Mouse (Mus musculus) erythroid progenitor cell, adult 5-6 weeks (primary cell): ENCODE results near the gene Irak1. TPM values are rescaled to one million over a fixed set of nuclear protein-coding genes. Genes with fewer than 3 reads are reported as not detected.

ENCODE experiments used
- ATAC-seq: replicated peaks from 2 replicates; pipeline ENCODE4 v1.8.0; 2016; ENCODE audit warnings: moderate number of reproducible peaks, mild to moderate bottlenecking, moderate TSS enrichment, inconsistent platforms; ENCODE audit not compliant: poor library complexity, low FRiP score, severe bottlenecking
- total RNA-seq, 2 experiments: library from RNA; stranded (forward) in 1 of 2; stranded (reverse) in 1 of 2; fragments of 150-400 nt in 1 of 2; fragments of 186-747, 209-891 nt in 1 of 2; gene quantifications; 2 replicates each; pipeline versions ENCODE4 v1.2.3 to v1.2.4; 2015 to 2017; ENCODE audit warnings: low replicate concordance in 2 of 2

Gene Irak1
- total RNA-seq (2015; ENCODE audit: low replicate concordance) = 81.3 and 83.6 TPM in 2 replicates
- total RNA-seq (2017; ENCODE audit: low replicate concordance) = 58.8 and 59.3 TPM in 2 replicates

DNA sequence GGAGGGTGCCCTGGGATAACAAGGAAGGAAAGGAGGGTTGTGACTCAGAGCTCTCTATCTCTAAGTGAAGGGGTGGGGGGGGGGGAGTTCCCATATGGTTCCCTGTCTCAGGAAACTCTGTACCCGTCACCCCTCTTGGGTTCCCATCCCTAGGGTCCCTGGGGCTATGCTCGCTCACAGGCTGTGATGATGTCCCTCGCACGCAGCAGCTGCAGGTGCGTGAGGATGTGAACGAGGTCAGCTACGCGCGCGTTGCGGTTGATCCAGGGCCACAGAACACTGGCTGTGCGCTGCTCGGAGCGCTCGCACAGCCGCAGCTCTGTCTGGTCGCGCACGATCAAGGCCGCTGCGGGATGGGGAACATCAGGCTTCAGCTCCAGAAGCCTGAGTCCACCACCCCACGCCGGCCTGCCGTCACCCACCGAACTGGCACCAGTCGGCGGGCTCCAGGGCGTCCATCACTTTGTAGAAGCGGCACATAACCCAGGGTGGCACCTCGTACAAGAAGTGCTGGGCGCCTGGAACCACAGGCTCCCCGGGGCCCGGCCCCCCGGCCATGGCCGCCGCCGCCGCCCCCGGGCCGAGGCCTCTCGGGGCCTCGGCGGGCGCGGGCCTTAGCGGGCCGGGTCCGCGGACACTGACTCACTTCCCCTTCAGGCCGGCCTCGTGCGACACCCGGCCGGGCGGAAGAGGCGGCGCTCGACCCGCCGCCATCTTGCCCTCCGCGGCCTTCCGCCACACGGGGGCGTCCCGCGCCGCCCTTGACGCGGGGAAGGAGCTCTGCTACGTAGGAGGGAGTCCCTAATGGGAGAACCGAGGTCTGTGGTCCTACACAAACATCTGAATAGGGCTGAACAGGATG, at the start of gene Irak1:
TSS of gene Irak1 (minus strand) at position 731 of the 862 bp plus-strand sequence.
- peak; percentile 90 for ATAC-seq

DNA sequence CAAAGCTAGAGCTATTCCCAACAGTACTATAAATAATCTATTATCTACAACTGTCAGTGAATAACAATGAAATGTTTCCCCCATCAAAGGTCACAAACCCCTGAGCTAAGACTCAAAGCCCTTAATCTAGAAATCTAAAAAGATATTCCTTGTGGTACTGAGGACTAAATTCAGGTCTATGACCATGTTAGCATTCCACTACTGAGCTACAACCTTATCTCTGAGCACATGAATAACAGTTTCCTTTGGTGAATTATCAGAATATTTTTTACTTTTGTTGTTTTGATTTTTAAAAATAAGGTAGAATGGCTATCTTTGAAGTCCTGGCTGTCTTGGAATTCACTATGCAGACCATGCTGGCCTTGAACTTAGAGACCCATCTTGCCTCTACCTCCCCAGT, 47.1 kb upstream of the Irak1 start:
- no peak for ATAC-seq

DNA sequence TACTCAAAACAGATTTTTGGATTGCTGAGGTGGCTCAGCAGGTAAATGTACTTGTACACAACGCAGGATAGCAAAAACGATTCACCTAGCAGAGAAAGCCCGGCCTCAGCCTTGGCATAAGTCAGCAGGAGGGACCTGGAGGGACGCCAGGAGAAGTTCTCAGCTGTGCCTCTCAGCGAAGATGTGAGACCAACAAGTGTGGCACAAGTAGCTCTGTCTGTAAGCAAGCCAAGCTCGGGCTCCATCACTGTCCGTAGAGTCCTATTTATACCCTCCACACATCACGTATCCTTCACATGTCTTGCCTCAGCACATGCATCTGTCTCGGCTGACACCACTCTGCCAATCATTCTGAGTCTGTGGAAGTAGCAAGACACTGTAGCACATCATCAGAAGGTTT, 44.2 kb upstream of the Irak1 start:
- no peak for ATAC-seq

DNA sequence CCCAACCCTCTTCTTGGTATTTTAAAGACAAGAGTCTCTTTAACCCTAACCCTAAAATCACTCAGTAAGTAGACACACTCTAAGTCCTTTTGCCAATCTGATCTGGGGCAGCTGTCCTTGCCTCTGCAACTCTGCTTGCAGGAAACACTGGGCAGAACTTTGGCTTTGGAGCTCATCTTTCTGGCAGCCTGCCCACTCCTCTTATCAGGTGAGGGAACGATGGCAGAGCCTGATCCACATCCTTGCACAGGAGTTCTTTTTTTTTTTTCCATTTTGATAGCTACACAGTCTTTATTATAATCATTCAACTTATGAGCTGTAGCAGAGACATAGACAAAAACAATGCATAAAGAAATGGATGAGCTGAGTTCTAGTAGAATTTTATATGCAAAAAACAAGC, 21.4 kb upstream of the Irak1 start:
- no peak for ATAC-seq

DNA sequence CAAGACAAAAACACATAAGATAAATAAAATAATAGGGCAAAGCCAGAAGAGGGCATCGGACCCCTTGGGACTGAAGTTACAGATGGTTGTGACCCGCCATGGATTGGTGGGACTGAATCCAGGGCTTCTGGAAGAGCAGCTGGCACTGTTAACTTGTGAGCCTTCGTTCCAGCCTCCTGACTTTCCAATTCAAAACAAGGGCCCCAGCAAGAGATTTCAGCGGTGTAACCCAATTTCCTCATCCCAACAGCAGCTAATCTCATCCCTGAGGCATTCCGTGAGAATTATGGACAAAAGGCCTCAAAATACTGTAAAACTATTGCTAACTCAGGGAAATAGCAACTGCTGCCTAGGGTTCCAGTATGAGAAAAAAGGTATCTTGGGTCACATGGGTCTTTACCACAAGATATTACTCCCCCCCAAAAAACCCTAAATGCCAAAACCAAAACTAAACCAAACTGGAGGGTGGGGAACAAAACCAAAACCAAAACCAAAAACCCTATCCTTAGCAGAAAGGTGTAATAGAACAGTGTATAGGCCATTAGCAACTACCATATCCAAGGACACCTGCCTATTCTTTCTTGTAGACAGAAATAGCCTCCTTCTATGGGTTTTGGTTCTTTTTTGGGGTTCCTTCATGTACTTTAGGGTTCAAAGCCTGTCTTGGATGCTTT, 14.1 kb upstream of the Irak1 start:
- ATAC-seq = no peak

DNA sequence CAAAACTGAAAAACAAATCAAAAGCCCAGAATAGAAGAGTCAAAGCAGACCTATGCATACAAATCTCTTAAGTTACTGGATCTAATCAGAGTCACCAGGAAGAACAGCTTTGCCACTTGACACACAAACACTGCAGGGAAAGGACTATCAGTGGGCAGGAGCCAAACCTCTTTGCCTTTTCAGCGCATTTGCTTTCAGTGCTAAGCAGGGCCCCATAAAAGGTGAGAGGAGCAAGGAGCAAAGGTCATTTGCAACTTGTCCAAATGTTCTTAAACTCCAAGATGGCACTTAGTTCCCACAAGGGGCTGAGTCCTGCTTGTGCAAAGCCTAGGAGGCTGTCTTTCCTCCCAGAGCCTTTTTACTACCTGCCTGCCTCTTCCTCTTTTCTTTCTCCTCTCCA, 6.3 kb upstream of the Irak1 start:
- ATAC-seq = no peak

DNA sequence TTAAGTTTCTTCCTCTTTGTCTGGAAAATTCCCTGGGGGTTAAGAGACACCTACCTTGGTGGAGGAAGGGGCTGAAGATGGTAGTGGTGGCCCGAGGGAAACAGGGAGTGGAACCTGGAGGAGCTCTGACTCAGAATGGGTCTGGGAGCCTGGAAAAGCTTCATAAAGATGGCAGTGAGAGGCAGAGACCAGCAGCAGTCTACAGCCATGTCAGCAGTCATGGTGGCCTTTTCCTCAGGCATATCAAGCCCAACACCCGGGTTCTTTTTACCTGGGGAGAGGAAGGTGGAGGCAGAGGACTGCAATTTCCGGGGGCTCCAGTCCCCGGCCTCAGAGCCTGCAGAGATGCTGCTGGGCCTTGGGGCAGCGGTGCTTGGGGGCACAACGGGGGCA, 927 bp downstream of the Irak1 start:
- ATAC-seq = no peak

DNA sequence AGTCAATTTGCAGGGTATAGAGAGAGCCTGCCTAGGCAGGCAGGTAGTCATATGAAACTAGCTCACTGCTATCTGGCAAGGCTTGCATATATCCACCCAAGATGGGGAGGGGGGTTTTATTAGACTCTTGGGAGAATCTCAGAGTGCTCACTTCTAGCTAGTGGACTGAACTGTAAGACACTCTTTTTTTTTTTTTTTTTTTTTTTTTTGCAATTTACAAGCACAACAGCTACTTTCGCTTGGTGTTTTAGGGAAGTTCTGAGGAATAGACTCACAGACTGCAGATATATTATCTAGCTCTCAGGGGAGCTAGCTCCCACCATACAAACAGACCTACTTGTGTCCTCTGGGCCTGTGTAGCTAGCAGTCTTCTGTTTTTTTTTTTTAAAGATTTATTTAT, 9.1 kb downstream of the Irak1 start:
- ATAC-seq = no peak

DNA sequence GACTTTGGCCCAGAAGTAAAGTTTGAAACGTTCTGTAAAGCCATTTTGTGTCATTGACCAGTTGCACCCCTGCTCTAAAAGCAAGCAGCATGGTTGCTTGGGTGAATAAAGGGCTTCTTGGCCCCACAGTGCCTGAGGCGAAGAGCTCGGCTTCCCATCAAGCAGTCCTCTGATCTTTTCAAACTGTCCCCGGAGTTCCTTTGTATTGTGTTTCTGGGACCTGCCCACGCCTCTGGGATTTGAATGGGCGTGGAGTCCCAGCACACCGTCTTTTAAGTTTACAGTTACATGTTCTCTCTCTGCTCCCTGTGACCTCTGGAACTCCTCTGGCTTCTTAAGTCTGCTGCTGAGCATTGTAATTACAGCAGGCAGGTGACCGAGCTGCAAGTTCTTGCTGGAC, 15.7 kb downstream of the Irak1 start:
- ATAC-seq = no peak

DNA sequence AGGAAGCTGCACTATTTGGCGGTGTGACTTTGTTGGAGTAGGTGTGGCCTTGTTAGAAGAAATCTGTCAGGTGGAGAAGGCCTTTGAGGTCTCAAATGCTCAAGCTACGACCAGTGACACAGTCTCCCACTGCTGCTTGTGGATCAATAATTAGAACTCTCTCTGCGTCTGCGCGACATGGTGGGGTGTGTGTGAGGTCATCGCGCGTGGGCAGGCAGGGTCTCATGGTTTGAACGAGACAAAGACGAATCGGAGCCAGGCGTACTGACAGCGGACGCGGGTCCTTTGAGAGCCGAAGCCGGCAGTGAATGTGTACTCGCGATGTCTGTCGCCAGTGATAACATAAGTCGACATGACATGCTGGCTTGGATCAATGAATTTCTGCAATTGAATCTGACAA, 17.3 kb downstream of the Irak1 start:
- no peak for ATAC-seq

DNA sequence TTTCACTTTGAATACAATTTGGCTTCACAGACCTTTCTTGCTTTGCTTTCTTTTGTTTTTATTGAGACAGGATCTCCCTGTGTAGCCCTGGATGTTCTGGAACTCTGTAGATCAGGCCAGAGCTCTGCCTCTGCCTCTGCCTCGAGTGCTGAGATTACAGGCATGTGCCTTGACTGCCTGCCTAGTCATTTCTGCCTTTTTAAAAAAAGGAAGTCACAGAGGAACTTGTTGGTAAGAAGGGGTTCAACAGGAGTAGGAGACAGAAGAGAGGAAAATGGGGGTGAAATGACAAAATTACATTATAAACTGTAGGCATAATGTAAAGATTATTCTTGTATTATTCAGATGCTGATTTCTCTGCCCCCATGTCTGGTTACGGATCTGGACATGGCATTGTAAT, 20.1 kb downstream of the Irak1 start:
- ATAC-seq = no peak

DNA sequence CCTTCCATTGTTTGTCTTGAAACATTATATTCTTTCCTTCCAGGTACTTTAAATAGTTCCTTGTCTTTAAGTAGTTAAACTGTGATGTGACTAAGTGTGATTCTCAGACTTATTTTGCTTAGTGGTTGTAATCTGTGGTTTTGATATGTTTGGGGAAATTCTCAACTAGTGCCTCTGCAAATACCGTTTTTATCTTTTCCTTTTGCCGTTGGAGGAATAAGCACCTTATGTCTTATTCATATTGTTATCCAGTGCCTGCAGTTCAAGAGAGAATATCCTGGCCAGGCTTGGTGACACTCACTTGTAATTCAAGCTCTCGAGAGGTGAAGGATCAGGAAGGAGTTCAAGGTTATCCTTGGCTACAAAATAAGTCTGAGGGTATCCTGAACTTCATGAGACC, 22.7 kb downstream of the Irak1 start:
- no peak for ATAC-seq

DNA sequence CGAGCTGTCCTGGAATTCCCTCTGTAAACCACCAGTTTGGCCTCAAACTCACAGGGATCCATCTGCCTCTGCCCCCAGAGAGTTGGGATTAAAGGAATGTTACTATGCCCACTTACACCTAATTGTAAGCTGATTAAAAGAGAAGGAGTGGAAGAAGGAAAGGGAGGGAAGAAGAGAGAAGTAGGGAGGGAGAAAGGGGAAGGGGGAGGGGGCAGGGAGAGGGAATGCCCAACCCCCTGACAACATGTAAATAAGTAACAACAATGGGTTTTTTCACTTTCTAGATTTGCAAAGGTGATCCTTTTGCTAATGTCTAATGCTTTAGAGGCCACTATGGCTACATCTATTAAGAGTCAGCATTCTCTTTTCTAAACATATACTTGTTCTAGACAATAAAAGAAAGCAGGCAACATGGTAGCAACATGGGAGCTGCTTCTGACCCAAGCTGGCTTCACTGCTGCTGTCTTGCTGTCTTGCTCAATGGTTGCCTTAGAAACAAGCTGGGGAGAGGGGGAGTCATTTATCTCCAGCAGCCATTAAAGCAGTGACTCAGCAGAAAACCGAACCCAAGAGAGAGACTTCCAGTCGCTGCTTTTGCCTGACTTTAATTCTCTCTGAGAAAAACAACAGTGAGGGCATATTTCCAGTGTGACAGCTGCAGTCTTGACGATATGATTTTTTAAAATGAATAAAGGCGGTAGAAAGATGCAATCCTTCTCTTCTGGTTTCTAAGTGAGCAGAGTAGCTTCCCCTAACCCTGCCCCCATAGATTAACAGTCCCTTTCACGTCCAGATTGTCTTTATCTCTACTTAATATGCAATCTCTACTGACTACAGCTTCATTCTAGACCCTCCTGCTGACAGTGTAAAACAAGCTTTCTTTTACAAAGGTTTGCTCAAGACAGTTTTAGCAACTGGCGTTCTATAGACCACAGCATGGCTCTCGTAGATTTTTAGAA, 24.5 kb downstream of the Irak1 start:
- ATAC-seq = peak; percentile 99

DNA sequence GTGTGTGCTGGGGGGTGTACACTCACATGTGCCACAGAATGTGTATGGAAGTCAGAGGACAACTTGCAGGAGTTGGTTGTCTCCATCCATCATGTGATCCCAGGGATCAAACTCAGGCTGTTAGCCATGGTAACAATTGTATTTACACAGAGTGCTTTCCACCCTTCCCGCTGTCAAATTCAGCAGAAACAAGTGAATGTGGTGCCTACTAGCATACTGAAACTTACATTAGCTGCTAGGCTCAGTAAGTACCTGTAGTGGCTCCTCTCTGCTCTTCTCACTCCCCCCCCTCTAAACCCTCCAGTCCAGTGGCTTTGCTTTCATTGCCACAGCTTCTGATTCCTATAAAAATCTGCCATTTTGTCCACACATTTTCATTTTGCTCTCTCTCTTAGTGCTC, 45.9 kb downstream of the Irak1 start:
- no peak for ATAC-seq

DNA sequence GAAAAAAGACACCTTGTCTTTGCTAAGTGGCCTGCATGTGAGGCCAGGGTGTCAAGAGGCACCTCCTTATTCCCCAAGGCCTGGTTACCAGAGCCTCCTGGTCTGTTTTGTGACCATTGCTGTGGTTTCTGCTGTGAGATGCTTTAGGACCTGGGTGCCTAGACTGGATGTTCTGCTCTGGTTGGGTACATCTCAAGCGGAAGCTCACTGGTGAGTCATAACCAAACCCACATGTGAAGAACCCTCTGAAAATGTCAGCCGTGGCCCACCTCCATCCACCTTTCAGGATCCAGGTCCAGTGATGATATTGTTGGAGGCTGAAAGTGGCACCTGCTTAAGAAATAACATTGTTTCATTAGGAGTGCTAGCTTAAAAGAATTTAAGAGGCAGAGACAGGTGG, 47.4 kb downstream of the Irak1 start:
- no peak for ATAC-seq

DNA sequence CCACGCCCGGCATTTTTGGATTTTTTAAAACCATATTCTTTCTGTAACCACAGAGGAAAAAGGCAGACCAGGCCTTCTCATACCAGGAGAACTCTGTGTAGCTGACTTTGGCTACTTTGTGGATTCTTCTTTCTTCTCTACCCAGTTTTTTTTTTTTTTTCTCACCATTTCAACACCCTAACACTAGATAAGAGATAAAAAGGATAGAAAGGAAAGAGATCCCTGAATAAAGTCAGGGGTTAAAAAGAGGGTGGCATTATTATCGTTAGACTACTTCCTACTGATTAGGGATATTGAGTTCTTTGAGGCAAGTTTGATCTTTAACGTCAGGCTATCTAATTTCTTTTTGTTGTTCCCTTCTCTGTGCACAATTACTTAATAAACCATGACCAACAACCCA, 50.9 kb downstream of the Irak1 start:
- no peak for ATAC-seq

DNA sequence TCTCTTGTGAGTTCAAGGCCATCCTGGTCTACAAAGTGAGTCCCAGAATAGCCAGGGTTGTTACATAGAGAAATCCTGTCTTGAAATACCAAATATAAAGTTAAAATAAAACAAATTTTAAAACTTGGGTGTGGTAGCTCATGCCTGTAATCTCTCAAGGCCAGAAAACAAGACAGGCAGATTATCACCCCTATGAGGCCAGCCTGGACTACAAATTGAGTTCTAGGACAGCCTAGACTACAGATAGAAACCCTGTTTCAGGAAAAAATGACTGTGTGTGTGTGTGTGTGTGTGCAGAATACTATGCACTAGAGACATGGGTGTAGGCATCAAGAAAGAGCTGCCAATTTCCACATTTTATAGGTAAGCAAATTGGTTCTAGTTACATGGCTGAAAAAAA, 52.9 kb downstream of the Irak1 start:
- ATAC-seq = peak; percentile 41

DNA sequence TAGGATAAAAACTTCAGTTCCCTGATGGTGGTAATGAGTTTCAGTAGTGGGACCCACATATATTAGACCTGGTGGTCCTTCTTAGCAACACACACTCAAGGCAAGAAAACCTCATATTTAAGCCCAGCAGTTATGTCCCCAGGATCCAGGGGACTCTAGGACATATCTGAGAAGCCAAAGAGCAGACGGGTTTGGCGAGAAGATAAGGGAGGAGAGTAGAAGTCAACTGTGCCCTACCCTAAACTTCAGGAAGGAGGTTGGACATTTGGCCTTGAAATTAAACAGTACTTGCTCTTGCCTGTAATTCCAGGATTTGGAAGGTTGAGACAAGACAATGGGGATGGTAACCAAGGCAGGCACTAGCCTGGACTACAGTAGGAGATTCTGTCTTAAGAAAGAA, 54.0 kb downstream of the Irak1 start:
- ATAC-seq = peak; percentile 48

DNA sequence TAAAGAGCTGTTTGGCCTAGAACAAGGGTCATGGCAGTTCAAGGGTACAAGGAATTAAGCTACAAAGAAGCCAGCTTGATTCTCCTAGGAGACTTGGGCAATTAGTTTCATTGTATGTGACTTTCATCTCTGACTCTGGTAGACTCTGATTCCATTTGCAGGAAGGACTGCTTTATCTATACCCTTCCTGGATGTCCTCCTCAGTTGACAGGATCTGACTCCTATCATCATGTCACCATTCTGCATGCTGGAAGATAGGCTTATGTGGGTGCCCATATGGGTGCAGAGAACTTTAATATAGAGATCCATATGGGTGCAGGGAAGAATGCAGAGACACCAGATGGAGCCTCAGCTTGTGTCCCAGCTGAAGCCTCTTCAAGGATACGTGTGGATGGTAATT, 54.6 kb downstream of the Irak1 start:
- ATAC-seq = 0 out of 2 replicates have a peak, but pooled peaks have one; percentile 6
